Mouse (Mus musculus) limb, embryonic 12.5 days (tissue): ENCODE results near the gene Clec10a. TPM values are rescaled to one million over a fixed set of nuclear protein-coding genes. Genes with fewer than 3 reads are reported as not detected.
"Not testable (repeated sequence)": the region's sequence is repeated elsewhere in the genome, so short reads cannot be mapped to it uniquely, and the experiment has no call there.

ENCODE experiments used
- ATAC-seq: fragments of 200-750 bp; cut with Nextera tagmentation; 2 replicates; pipeline ENCODE4 v1.8.0; 2017; ENCODE audit warnings: low read depth, moderate TSS enrichment; ENCODE audit not compliant: insufficient number of reproducible peaks, insufficient read depth, low FRiP score, low TSS enrichment
- H3K27ac ChIP-seq: fragments of 300-500 bp; sonication (generic); 2 replicates; pipeline ENCODE4 v1.5.1; 2016; ENCODE audit warnings: mild to moderate bottlenecking, moderate library complexity
- H3K27me3 ChIP-seq: fragments of 300-500 bp; sonication (generic); 2 replicates; pipeline ENCODE4 v1.6.1; 2016; ENCODE audit warnings: mild to moderate bottlenecking, moderate library complexity
- H3K36me3 ChIP-seq: fragments of 300-500 bp; sonication (generic); 2 replicates; pipeline ENCODE4 v1.6.1; 2016; ENCODE audit warnings: mild to moderate bottlenecking, moderate library complexity
- H3K4me1 ChIP-seq: fragments of 300-500 bp; sonication (generic); replicated peaks from 2 replicates; pipeline ENCODE4 v1.6.1; 2016
- H3K4me2 ChIP-seq: fragments of 300-500 bp; sonication (generic); 2 replicates; pipeline ENCODE4 v1.6.1; 2016; ENCODE audit warnings: mild to moderate bottlenecking, moderate library complexity
- H3K4me3 ChIP-seq: fragments of 300-500 bp; sonication (generic); replicated peaks from 2 replicates; pipeline ENCODE4 v1.5.1; 2016; ENCODE audit warnings: mild to moderate bottlenecking
- H3K9ac ChIP-seq: fragments of 300-500 bp; sonication (generic); replicated peaks from 2 replicates; pipeline ENCODE4 v1.6.1; 2016; ENCODE audit warnings: mild to moderate bottlenecking, moderate library complexity
- H3K9me3 ChIP-seq: fragments of 300-500 bp; sonication (generic); 2 replicates; pipeline ENCODE4 v1.6.1; 2016; ENCODE audit warnings: mild to moderate bottlenecking, moderate library complexity
- WGBS: fragments of 180-500 bp; shearing (Covaris S2); methylation state at CpG from one replicate; pipeline ENCODE4 v1.1.7; 2016; 5-methylcytosine and 5-hydroxymethylcytosine counted together
- polyA plus RNA-seq: library from polyadenylated mRNA; unstranded; fragments of >200 nt; fragmentation: Nextera tagmentation; extraction: Ambion mirVana; gene quantifications from 2 replicates; pipeline ENCODE4 v1.2.1, GENCODE M21; 2016

The Clec10a gene
- polyA plus RNA-seq, result 0.28 TPM in 1 of 2 replicates, not detected in the other

DNA sequence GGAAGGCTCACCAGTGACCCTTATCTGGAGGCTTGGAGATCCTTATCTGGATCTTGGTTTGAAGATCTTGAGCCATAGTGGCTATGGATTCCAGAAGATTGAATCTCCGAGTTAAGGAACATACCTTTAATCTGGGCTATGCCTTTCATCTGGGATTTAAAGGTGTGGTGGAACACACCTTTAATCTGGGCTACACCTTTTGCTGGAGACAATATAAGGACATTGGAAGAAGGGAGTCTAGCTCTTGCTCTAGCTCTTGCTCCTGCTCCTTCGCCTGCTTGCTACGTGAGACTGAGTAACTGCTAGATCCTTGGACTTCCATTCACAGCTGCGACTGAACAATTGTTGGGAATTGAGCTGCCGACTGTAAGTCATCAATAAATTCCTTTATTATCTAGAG, at the start of gene Clec10a:
Gene Clec10a, plus strand, starts transcription at position 301 of the 400 bp plus-strand sequence.
- not testable (repeated sequence) for H3K4me2 ChIP-seq, H3K27me3 ChIP-seq, H3K9ac ChIP-seq, H3K36me3 ChIP-seq, H3K9me3 ChIP-seq, ATAC-seq, H3K4me1 ChIP-seq, H3K27ac ChIP-seq, H3K4me3 ChIP-seq
- no CpG with 5 or more reads among the region's 5 CpGs for WGBS

DNA sequence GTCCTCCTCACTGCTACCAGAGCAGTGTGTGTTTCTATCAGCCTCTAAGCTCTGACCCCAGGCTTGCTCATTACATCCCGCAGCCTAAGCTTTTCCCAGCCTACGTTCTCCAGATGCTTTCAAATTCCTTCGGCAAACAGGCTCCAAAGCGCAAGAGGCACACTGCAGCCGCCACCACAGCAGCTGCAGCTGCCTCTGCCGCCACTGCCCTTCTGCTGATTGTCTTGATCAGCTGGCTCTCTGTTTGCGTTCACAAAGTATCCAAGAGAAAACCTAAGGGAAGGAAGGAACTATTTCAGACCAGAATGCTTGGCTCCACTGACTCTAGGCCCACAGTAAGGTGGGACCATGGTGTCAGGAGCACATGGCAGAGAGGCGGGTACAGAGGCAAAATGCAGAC, 48.9 kb upstream of the Clec10a start:
- Histone ChIP-seq H3K9me3 (0 out of 2 replicates have a peak, but pooled peaks cover 4% of the 10 kb centered on the region), H3K4me3 (no peak overlapping the region), H3K9ac (no peak overlapping the region), H3K27ac (no peak overlapping the region), H3K36me3 (no peaks in the 10 kb centered on the region), H3K4me1 (no peaks in the 10 kb centered on the region), H3K27me3 (0 out of 2 replicates have a peak, but pooled peaks cover 3% of the 10 kb centered on the region), H3K4me2 (no peak overlapping the region)
- ATAC-seq, result no peak
- 58% methylated on average over 8 of the region's 8 CpGs for WGBS

DNA sequence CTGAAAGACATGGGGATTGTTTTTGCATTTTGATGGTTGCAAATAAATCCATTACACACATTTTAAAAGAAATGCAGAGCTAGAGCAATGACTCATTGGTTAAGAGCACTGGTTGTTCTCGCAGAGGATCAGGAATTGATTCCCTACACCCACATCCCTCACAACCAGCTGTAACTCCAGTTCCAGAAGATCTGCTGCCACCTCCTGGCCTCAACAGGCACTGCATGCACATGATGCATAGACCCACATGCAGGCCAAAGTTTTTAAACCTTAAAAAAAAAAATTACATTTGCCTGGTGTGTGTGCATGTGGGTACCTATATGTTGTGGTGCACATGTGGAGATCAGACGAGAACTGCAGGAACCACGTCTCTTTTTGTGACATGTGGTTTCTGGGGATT, 45.9 kb upstream of the Clec10a start:
- 0 out of 2 replicates have a peak, but pooled peaks cover 4% of the 10 kb centered on the region for H3K9me3 ChIP-seq
- H3K4me2 ChIP-seq, result no peak overlapping the region
- 74% methylated on average over 3 of the region's 3 CpGs for WGBS
- H3K36me3 ChIP-seq, result no peaks in the 10 kb centered on the region
- ATAC-seq, result no peak
- H3K27me3 ChIP-seq, result 0 out of 2 replicates have a peak, but pooled peaks cover 3% of the 10 kb centered on the region
- no peak overlapping the region for H3K27ac ChIP-seq
- no peak overlapping the region for H3K4me3 ChIP-seq
- no peaks in the 10 kb centered on the region for H3K4me1 ChIP-seq
- no peak overlapping the region for H3K9ac ChIP-seq

DNA sequence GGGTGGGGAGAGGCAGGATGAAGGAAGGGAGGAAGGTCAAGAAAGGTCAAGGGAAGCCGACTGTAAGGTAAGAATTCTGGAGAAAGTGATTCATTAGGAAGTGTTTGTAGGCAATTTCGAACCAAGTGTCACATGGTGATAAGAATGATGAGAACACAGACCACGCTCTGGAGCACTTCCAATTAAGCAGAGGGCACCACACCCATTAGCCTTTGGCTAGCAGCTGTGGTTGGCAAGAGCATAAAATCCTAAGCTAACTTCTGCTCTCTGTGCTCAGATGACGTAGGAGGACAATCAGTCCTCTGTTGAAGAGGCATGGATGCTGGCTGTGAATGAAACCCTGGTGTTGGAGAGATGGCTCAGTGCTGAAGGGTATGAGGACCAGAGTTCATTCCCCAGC, 41.4 kb upstream of the Clec10a start:
- H3K4me3 ChIP-seq, result no peak overlapping the region
- 0 out of 2 replicates have a peak, but pooled peaks cover 12% of the 10 kb centered on the region for H3K9me3 ChIP-seq
- WGBS, result 48% methylated on average over 4 of the region's 4 CpGs
- no peak overlapping the region for H3K27ac ChIP-seq
- ATAC-seq, result no peak
- H3K4me1 ChIP-seq, result no peaks in the 10 kb centered on the region
- H3K27me3 ChIP-seq, result 0 out of 2 replicates have a peak, but pooled peaks cover 3% of the 10 kb centered on the region
- H3K4me2 ChIP-seq, result no peak overlapping the region
- no peaks in the 10 kb centered on the region for H3K36me3 ChIP-seq
- H3K9ac ChIP-seq, result no peak overlapping the region

- Histone ChIP-seq H3K4me2 (no peak overlapping the region), H3K27me3 (no peaks in the 10 kb centered on the region), H3K36me3 (no peaks in the 10 kb centered on the region), H3K4me1 (no peaks in the 10 kb centered on the region), H3K27ac (no peak overlapping the region), H3K9ac (no peak overlapping the region), H3K4me3 (no peak overlapping the region), H3K9me3 (0 out of 2 replicates have a peak, but pooled peaks cover 14% of the 10 kb centered on the region)
- WGBS, result 92% methylated on average over 3 of the region's 3 CpGs
- ATAC-seq, result no peak
Measured at GRCm38 (mm10) chr11:70115901-70116300, 40.1 kb upstream of the Clec10a start.

DNA sequence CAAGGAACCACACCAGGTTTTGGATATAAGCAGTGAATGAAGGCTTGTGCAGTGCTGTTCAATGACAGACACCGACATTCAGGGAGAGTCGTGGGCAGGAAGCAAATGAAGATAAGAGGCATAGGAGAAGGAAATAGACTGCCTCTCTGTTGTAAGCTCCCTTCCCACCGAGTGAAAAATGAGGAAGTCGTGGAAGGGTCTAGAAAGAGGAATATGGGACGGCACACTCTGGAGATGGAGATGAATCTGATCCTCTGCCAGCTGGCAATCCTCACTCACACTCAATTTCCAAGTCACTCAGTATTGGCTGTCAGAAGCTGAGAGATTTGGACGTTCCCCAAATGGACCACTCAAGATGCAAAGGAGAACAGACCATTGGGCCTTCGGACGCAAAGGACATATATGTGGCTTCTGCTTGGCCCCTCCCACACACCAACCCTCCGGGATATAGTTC, 26.0 kb upstream of the Clec10a start, which contains the start of gene Mgl2:
Gene Mgl2, plus strand, starts transcription at position 404 of the 454 bp plus-strand sequence.
- Histone ChIP-seq H3K27me3 (no peaks in the 10 kb centered on the region), H3K4me2 (no peak within 1 kb of the TSS), H3K36me3 (no peaks in the 10 kb centered on the region), H3K9ac (no peak within 1 kb of the TSS), H3K4me1 (no peaks in the 10 kb centered on the region), H3K9me3 (no peaks in the 10 kb centered on the region), H3K27ac (no peak within 1 kb of the TSS), H3K4me3 (no peak within 1 kb of the TSS)
- ATAC-seq, result no peak
- 81% methylated on average over 9 of the region's 9 CpGs for WGBS

DNA sequence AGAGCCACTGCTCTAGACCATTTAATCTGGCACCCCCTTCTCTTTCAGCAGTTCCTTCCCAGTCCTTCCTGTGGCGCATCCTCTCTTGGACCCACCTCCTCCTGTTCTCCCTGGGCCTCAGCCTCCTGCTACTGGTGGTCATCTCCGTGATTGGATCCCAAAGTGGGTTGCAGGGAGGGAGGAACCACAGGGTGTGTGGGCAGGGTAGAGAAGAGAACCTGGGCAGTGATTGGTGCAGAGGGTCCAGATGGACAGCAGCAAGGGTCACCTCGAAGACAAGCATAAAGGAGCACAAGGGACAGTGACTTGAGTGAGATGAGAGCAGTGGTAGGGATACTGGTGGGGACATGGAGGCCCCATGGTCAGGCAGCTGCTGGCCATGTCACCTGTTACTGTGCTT, 21.0 kb upstream of the Clec10a start:
- WGBS, result 73% methylated on average over 3 of the region's 3 CpGs
- H3K9ac ChIP-seq, ATAC-seq, H3K4me3 ChIP-seq, H3K4me2 ChIP-seq, H3K27ac ChIP-seq, H3K36me3 ChIP-seq, H3K27me3 ChIP-seq, H3K9me3 ChIP-seq, H3K4me1 ChIP-seq: not testable (repeated sequence)

- ATAC-seq, result not testable (repeated sequence)
Measured at GRCm38 (mm10) chr11:70135925-70136324, 20.1 kb upstream of the Clec10a start.

GRCm38 (mm10) chr11:70139171-70139570, 16.8 kb upstream of the Clec10a start:
- 82% methylated on average over 10 of the region's 10 CpGs for WGBS
- no peaks in the 10 kb centered on the region for H3K27me3 ChIP-seq
- H3K4me1 ChIP-seq, result no peaks in the 10 kb centered on the region
- no peaks in the 10 kb centered on the region for H3K36me3 ChIP-seq
- H3K9ac ChIP-seq, result no peak overlapping the region
- no peak for ATAC-seq
- H3K4me2 ChIP-seq, result no peak overlapping the region
- H3K4me3 ChIP-seq, result no peak overlapping the region
- H3K9me3 ChIP-seq, result no peaks in the 10 kb centered on the region
- no peak overlapping the region for H3K27ac ChIP-seq

More at GRCm38 (mm10) chr11:70135925-70136324, 20.1 kb upstream of the Clec10a start:
- H3K9me3 ChIP-seq, H3K9ac ChIP-seq, H3K4me2 ChIP-seq, H3K36me3 ChIP-seq, H3K27me3 ChIP-seq, H3K27ac ChIP-seq, H3K4me3 ChIP-seq, H3K4me1 ChIP-seq: not testable (repeated sequence)
- WGBS, result 90% methylated on average over 8 of the region's 8 CpGs

DNA sequence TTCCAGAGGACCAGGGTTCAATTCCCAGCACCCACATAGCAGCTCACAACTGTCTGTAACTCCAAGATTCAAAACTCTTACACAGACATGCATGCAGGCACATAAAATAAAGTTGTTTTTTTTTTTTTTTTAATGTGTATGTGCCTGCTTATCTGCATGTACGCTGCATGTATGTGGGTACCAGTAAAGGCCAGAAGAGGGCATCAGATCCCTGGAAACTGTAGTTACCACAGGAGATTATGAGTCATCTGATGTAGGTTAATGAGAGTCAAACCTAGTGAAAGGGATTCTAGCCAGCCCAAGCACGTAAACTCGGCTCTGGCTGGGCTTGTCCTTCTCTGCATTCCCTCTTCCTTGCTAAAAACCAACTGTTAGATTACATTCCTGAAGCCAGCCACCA, 4.9 kb upstream of the Clec10a start:
- H3K4me1 ChIP-seq, result no peaks in the 10 kb centered on the region
- H3K27me3 ChIP-seq, result no peaks in the 10 kb centered on the region
- no peaks in the 10 kb centered on the region for H3K36me3 ChIP-seq
- H3K4me3 ChIP-seq, result no peak overlapping the region
- WGBS, result 66% methylated on average over 3 of the region's 3 CpGs
- H3K9me3 ChIP-seq, result no peaks in the 10 kb centered on the region
- no peak overlapping the region for H3K9ac ChIP-seq
- no peak overlapping the region for H3K4me2 ChIP-seq
- no peak for ATAC-seq
- no peak overlapping the region for H3K27ac ChIP-seq

DNA sequence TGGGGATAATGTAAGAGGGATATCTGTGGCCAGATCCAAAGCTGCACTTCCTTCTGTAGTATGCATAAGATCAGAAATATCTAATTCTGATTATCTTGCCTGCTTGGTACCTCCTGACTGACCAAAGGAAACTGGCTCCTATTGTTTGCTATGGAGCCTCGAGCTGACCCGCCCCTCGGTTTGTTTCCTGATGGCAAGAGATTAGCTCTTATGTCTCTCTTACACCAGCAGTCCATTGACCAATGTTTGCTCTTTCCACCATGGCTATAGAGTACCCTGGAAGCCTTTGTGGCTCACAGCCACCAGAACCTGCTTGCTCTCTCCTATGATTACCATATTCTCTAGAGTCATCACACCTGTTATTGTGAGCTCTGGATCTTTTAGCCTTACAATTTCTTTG, 6.3 kb downstream of the Clec10a start:
- no peak overlapping the region for H3K4me3 ChIP-seq
- 88% methylated on average over 3 of the region's 3 CpGs for WGBS

More for the DNA sequence above, 6.3 kb downstream of the Clec10a start:
- Histone ChIP-seq H3K4me2 (no peak overlapping the region), H3K36me3 (no peaks in the 10 kb centered on the region), H3K27ac (no peak overlapping the region), H3K4me1 (no peaks in the 10 kb centered on the region), H3K9ac (no peak overlapping the region), H3K9me3 (no peaks in the 10 kb centered on the region), H3K27me3 (no peaks in the 10 kb centered on the region)
- ATAC-seq, result no peak
